Mouse (Mus musculus) lung, adult 2 months (tissue): Measurements from ENCODE around the gene Trub2.

Source experiments
- CTCF ChIP-seq: fragments of 200-500 bp; IDR thresholded peaks from 2 replicates; pipeline ENCODE4 v1.5.1; 2011; ENCODE audit warnings: mild to moderate bottlenecking, low read length, control low read depth; ENCODE audit not compliant: insufficient read depth
- POLR2A ChIP-seq: fragments of 200-500 bp; IDR thresholded peaks from 2 replicates; pipeline ENCODE4 v1.6.1; 2011; ENCODE audit warnings: low read depth, mild to moderate bottlenecking, control low read depth, low read length, borderline replicate concordance; ENCODE audit errors: extremely low read depth

DNA sequence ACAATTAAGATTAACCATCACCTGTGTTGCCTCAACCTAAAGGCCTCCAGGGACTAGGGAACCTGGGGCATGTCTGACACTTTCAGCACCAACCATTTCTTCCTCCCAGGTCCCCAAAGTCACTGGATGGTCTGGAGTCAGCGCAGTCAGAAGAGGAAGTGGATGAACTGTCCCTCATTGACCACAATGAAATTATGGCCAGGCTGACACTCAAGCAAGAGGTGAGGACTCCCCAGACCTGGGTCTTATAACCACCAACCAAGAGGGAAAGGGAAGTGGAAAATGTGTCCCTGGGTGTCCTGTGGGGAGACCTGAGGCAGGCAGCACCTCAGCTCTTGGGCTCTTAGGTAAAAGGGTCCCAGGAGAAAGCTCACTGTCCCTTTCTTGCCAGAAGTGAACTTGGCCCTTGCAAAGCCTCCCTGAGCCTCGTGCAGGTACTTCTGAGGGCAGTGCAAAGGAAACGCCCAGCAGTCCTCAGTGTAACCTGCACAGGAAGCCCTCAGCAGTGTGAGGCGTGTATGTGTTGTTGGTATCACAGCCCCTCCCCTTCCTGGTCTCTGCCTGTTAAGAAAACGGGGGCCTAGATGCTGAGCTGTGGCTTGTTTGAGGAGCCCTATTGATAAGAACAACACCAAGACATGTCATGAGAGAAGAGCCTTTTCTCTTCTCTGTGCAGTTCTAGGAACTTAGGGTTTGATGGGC lies 63.5 kb downstream of the Trub2 start:
- TF ChIP-seq CTCF (no peak), POLR2A (no peak)
